ENCODE assay signal across 10 mouse cellular contexts in the genomic region with DNA sequence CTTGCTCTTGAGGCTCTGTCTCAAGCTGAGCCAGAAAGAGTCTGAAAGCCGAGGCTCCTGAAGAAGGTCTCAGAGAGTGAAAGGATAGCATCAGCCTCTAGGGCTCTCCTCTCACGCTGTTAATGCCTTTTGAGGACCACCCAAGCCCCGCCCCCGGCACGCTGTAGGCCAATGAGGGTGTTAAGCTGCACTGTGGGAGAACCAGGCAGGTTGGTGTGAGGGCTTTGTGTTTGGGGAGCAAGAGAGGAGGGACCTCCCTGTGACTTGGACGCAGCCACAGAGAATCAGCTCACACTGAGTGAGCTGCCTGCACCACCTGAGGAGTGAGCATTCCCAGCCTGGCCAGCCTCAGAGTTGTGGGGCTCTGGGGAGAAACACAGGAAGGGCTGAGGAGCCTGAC. TPM values are rescaled to one million over a fixed set of nuclear protein-coding genes. Genes with fewer than 3 reads are reported as not detected.
DNase-seq lines count a peak whose midpoint lies in the region; ATAC-seq and TF ChIP-seq lines count a peak whose summit lies in the region.
"Had no signal": no experiment of that assay in that cellular context is flagged by ENCODE, and none has a peak within 500 bp of the region (broad histone marks: within the 10 kb centered on the region; RNA-seq: fewer than 3 reads in every experiment).

Gene Nmur2 (minus strand): TSS at position 94 of the 400 bp plus-strand sequence.

- no peaks in the 10 kb centered on the region for H3K9me3 ChIP-seq in forebrain, embryonic 10.5 days
- no peaks in the 10 kb centered on the region for H3K9me3 ChIP-seq in forebrain, embryonic 15.5 days
- H3K9me3 ChIP-seq in ES-E14 (ENCODE audit: control insufficient read depth, insufficient read depth, low read depth, low read length): no peaks in the 10 kb centered on the region
- H3K9me3 ChIP-seq in forebrain, embryonic 14.5 days (replicated peaks; ENCODE audit: control insufficient read depth, low read length): no peaks in the 10 kb centered on the region
- no peaks in the 10 kb centered on the region for H3K9me3 ChIP-seq in midbrain, embryonic 13.5 days

- peak within 1 kb of the TSS; percentile 56; the same call in 1 of the 2 replicates for H3K27ac ChIP-seq in forebrain, embryonic 10.5 days
- no peak within 1 kb of the TSS for H3K27ac ChIP-seq in forebrain, embryonic 15.5 days (replicated peaks)
- H3K27ac ChIP-seq in ES-E14 (ENCODE audit: insufficient read depth, low read depth, low read length, poor library complexity, severe bottlenecking): no peak within 1 kb of the TSS
- H3K27ac ChIP-seq in forebrain, embryonic 14.5 days (ENCODE audit: low read depth, low read length): no peak within 1 kb of the TSS
- no peak within 1 kb of the TSS for H3K27ac ChIP-seq in midbrain, embryonic 13.5 days

- H3K9ac ChIP-seq in forebrain, embryonic 15.5 days (replicated peaks): no peak within 1 kb of the TSS
- no peak within 1 kb of the TSS for H3K9ac ChIP-seq in ES-E14 (ENCODE audit: insufficient read depth, low read depth, low read length, poor library complexity, severe bottlenecking)
- no peak within 1 kb of the TSS for H3K9ac ChIP-seq in forebrain, embryonic 14.5 days (ENCODE audit: low read length)
- H3K9ac ChIP-seq in midbrain, embryonic 13.5 days (replicated peaks): no peak within 1 kb of the TSS

- in situ Hi-C loops in ES-E14 (cut with MboI; ENCODE audit: low sequenced_read_pairs in 2 of 2, unreplicated experiment in 2 of 2): no loop called here

- ATAC-seq in forebrain, embryonic 15.5 days (replicated peaks): no peak
- peak; percentile 32; the same call in 1 of the 2 replicates for ATAC-seq in forebrain, embryonic 14.5 days
- peak; percentile 62; the same call in 1 of the 2 replicates for ATAC-seq in midbrain, embryonic 13.5 days

- no peaks in the 10 kb centered on the region for H3K27me3 ChIP-seq in forebrain, embryonic 10.5 days (ENCODE audit: poor library complexity, severe bottlenecking)
- no peaks in the 10 kb centered on the region for H3K27me3 ChIP-seq in forebrain, embryonic 15.5 days
- no peaks in the 10 kb centered on the region for H3K27me3 ChIP-seq in forebrain, embryonic 14.5 days (replicated peaks; ENCODE audit: control insufficient read depth, insufficient read depth, low read length)
- H3K27me3 ChIP-seq in midbrain, embryonic 13.5 days: no peaks in the 10 kb centered on the region

- DNase-seq in forebrain, embryonic 10.5 days (ENCODE audit: extremely low spot score, low spot score): peak; percentile 40
- DNase-seq in ES-E14 (ENCODE audit: low read depth, low spot score) (peak; percentile 20), liver (no peak)
- DNase-seq in forebrain, embryonic 14.5 days (ENCODE audit: low spot score): peak; percentile 48
- no peak for DNase-seq in frontal cortex, adult 2 months (ENCODE audit: extremely low spot score in 1 of 2, low spot score in 1 of 2)
- DNase-seq in right cerebral cortex, postnatal 10 days (ENCODE audit: low spot score in 2 of 2): no peak
- DNase-seq: heart, postnatal 36 days had no signal

- peak within 1 kb of the TSS; percentile 19 for H3K4me3 ChIP-seq in forebrain, embryonic 10.5 days
- H3K4me3 ChIP-seq in forebrain, embryonic 15.5 days: no peak within 1 kb of the TSS
- H3K4me3 ChIP-seq in ES-E14 (ENCODE audit: insufficient read depth in 1 of 2, low read depth in 1 of 2, low read length in 2 of 2, poor library complexity in 1 of 2, severe bottlenecking in 1 of 2): no peak within 1 kb of the TSS
- H3K4me3 ChIP-seq in forebrain, embryonic 14.5 days (ENCODE audit: low read depth, low read length): no peak within 1 kb of the TSS
- H3K4me3 ChIP-seq in midbrain, embryonic 13.5 days (replicated peaks): no peak within 1 kb of the TSS

- H3K36me3 ChIP-seq in forebrain, embryonic 10.5 days (replicated peaks): no peaks in the 10 kb centered on the region
- H3K36me3 ChIP-seq in forebrain, embryonic 15.5 days: no peaks in the 10 kb centered on the region
- no peaks in the 10 kb centered on the region for H3K36me3 ChIP-seq in ES-E14 (ENCODE audit: control insufficient read depth, insufficient read depth, low read length, poor library complexity, severe bottlenecking)
- H3K36me3 ChIP-seq in forebrain, embryonic 14.5 days (ENCODE audit: control insufficient read depth, insufficient read depth, low read length): no peaks in the 10 kb centered on the region
- no peaks in the 10 kb centered on the region for H3K36me3 ChIP-seq in midbrain, embryonic 13.5 days

- peaks cover 10% of the 10 kb centered on the region for H3K4me1 ChIP-seq in forebrain, embryonic 10.5 days
- 0 out of 2 replicates have a peak, but pooled peaks cover 3% of the 10 kb centered on the region for H3K4me1 ChIP-seq in forebrain, embryonic 15.5 days
- no peaks in the 10 kb centered on the region for H3K4me1 ChIP-seq in ES-E14 (ENCODE audit: control insufficient read depth in 2 of 2, insufficient read depth in 2 of 2, low read length in 2 of 2, poor library complexity in 1 of 2)
- H3K4me1 ChIP-seq in forebrain, embryonic 14.5 days (ENCODE audit: control insufficient read depth, insufficient read depth, low read length): no peaks in the 10 kb centered on the region
- H3K4me1 ChIP-seq in midbrain, embryonic 13.5 days (replicated peaks): peaks cover 7% of the 10 kb centered on the region

- H3K4me2 ChIP-seq in forebrain, embryonic 15.5 days (replicated peaks): no peak within 1 kb of the TSS
- H3K4me2 ChIP-seq in forebrain, embryonic 14.5 days (ENCODE audit: low read length): no peak within 1 kb of the TSS
- peak within 1 kb of the TSS; percentile 17 for H3K4me2 ChIP-seq in midbrain, embryonic 13.5 days (replicated peaks)

- 2% methylated on average over 6 of the region's 6 CpGs for WGBS in forebrain, embryonic 10.5 days
- 1% methylated on average over 6 of the region's 6 CpGs for WGBS in forebrain, embryonic 15.5 days
- 5% methylated on average over 6 of the region's 6 CpGs for WGBS in forebrain, embryonic 14.5 days
- 2% methylated on average over 6 of the region's 6 CpGs for WGBS in midbrain, embryonic 13.5 days

TF ChIP-seq in ES-E14, 5 proteins besides CTCF, POLR2A, EP300 and RAD21:
- no peak for TF ChIP-seq ZC3H11A (IDR thresholded peaks at IDR 0.05; ENCODE audit: borderline replicate concordance, low read depth, low read length)
- TF ChIP-seq MAFK (IDR thresholded peaks at IDR 0.05; ENCODE audit: insufficient read depth, low read depth, low read length): no peak
- no peak for TF ChIP-seq CHD2 (IDR thresholded peaks at IDR 0.05; ENCODE audit: low read depth, low read length)
- TF ChIP-seq HCFC1 (IDR thresholded peaks at IDR 0.05; ENCODE audit: borderline replicate concordance, insufficient read depth, low read length): no peak
- TF ChIP-seq ZNF384 (IDR thresholded peaks at IDR 0.05; ENCODE audit: low read depth, low read length): no peak

RNA-seq across cellular contexts. Expression of gene Nmur2, which starts in this region (rescaled TPM):
- polyA plus RNA-seq in forebrain, embryonic 10.5 days (2016; fragmentation: Nextera tagmentation; extraction: Ambion mirVana): not detected in 2 replicates
- 0.10 TPM in 1 of 2 replicates, not detected in the other for polyA plus RNA-seq in forebrain, embryonic 15.5 days (2015; fragmentation: Nextera tagmentation; extraction: Ambion mirVana)
- not detected in 2 replicates for total RNA-seq in ES-E14 (2012; rRNA removed)
- 0.06 and 0.18 TPM in 2 replicates for polyA plus RNA-seq in forebrain, embryonic 14.5 days (2014; fragmentation: Nextera tagmentation; extraction: Ambion mirVana)
- polyA plus RNA-seq in midbrain, embryonic 13.5 days (2015; fragmentation: Nextera tagmentation; extraction: Ambion mirVana): 0.04 TPM in 1 of 2 replicates, not detected in the other
- 0.02 TPM in 1 of 2 replicates, not detected in the other for polyA plus RNA-seq in frontal cortex, adult 2 months (2012; rRNA removed)
- total RNA-seq: heart, postnatal 36 days had no signal
- polyA plus RNA-seq: liver, embryonic 16.5 days had no signal

Comparison
In these comparisons a context has a peak if more than half of its experiments do, and no peak if none do; other contexts are left out.
1. Peak in DNase-seq, H3K4me3 ChIP-seq and H3K27ac ChIP-seq in forebrain, embryonic 10.5 days; RNA of the gene not detected or under 1 TPM.
2. Peak in DNase-seq in ES-E14; RNA of the gene not detected or under 1 TPM.
3. Peak in DNase-seq and ATAC-seq in forebrain, embryonic 14.5 days; RNA of the gene not detected or under 1 TPM.
4. Peak in ATAC-seq and H3K4me2 ChIP-seq in midbrain, embryonic 13.5 days; RNA of the gene not detected or under 1 TPM.